Comparison of ENCODE assay signal across 11 mouse cellular contexts in genomic region chr1:43511256-43511655, GRCm38 (mm10).
DNase-seq lines count a peak whose midpoint lies in the region; ATAC-seq and TF ChIP-seq lines count a peak whose summit lies in the region.
"Had no signal": no experiment of that assay in that cellular context is flagged by ENCODE, and none has a peak within 500 bp of the region (broad histone marks: within the 10 kb centered on the region; RNA-seq: fewer than 3 reads in every experiment).

No protein-coding gene starts in this region.

- H3K4me3 ChIP-seq in kidney, postnatal 0 days (replicated peaks; ENCODE audit: low read depth, low read length): no peak overlapping the region
- H3K4me3 ChIP-seq: limb, embryonic 12.5 days had no signal

- H3K36me3 ChIP-seq in kidney, postnatal 0 days (ENCODE audit: insufficient read depth, low read length): peaks cover 6% of the 10 kb centered on the region; the same call in 1 of the 2 replicates

- H3K9ac ChIP-seq in kidney, postnatal 0 days (ENCODE audit: low read depth, low read length): no peak overlapping the region
- H3K9ac ChIP-seq: limb, embryonic 12.5 days had no signal

- H3K4me1 ChIP-seq in kidney, postnatal 0 days (replicated peaks; ENCODE audit: insufficient read depth, low read length): no peaks in the 10 kb centered on the region

- 91% methylated on average over 12 of the region's 12 CpGs for WGBS in kidney, postnatal 0 days

- no peak for DNase-seq in kidney, postnatal 0 days (ENCODE audit: low spot score)
- no peak for DNase-seq in kidney, postnatal 25 days
- peak; percentile 24 to 36 for DNase-seq in B cell, adult 2 months
- peak; percentile 15 for DNase-seq in NIH3T3 (ENCODE audit: low read depth)
- DNase-seq in cerebellum, postnatal 36 days: peak; percentile 64
- DNase-seq in frontal cortex, adult 2 months (ENCODE audit: extremely low spot score in 1 of 2, low spot score in 1 of 2): no peak
- DNase-seq in layer of hippocampus, postnatal 36 days: no peak
- DNase-seq in left cerebral cortex, adult 9 months (ENCODE audit: low spot score in 2 of 2): no peak
- DNase-seq: gastrocnemius, postnatal 10 days; kidney, adult 11 months had no signal

- no peaks in the 10 kb centered on the region for H3K27me3 ChIP-seq in kidney, postnatal 0 days (ENCODE audit: insufficient read depth, low read length)
- H3K27me3 ChIP-seq: limb, embryonic 12.5 days had no signal

- no peak overlapping the region for H3K27ac ChIP-seq in kidney, postnatal 0 days
- H3K27ac ChIP-seq: limb, embryonic 12.5 days had no signal

- no peak overlapping the region for H3K4me2 ChIP-seq in kidney, postnatal 0 days (ENCODE audit: low read length)
- H3K4me2 ChIP-seq: limb, embryonic 12.5 days had no signal

- H3K9me3 ChIP-seq in kidney, postnatal 0 days (replicated peaks; ENCODE audit: low read length): no peaks in the 10 kb centered on the region

- ATAC-seq in kidney, postnatal 0 days (replicated peaks; ENCODE audit: low FRiP score, low read depth): no peak

- TF ChIP-seq CTCF in kidney, postnatal 0 days (IDR thresholded peaks at IDR 0.05; ENCODE audit: low read depth): peak; percentile 6; the same call in 1 of the 2 replicates

Comparison
In these comparisons a context has a peak if more than half of its experiments do, and no peak if none do; other contexts are left out.
1. DNase-seq: peak in B cell, adult 2 months (2 of 2), NIH3T3 (single experiment) and cerebellum, postnatal 36 days (2 of 2); none in kidney, postnatal 0 days (single experiment), kidney, postnatal 25 days (0 of 2), frontal cortex, adult 2 months (0 of 2), layer of hippocampus, postnatal 36 days (0 of 2) and left cerebral cortex, adult 9 months (0 of 2).